Mouse (Mus musculus) fibroblast of lung, adult 2 months (primary cell): ENCODE data around the gene Ptprd.

Experiments
- DNase-seq: peaks from one replicate; pipeline ENCODE4 v3.0.0-alpha.2; 2011; ENCODE audit warnings: low read depth

The Ptprd gene

GRCm38 (mm10) chr4:77248918-77249317, 962.8 kb downstream of the Ptprd start:
- no peak for DNase-seq

- DNase-seq = no peak
These were observed 969.8 kb downstream of the Ptprd start for GRCm38 (mm10) chr4:77241852-77242455.

DNA sequence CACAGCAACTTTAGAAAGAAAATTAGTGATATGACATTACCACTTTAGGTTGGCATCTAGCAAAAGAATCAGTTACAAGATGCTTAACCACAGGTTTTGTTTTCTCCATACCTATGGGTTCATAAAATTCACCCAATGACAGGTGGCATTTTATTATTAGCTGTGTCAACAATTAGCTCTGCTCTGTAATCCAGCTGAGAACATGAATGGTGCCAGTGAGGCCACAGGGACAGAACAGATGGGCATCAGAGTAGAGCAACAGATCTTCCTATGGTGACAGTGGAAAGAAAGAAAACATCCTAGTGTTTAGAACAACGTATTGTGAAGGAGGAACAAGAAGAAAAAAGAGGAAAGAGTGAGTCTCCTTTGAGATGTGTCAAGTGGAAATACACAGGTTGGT, 973.6 kb downstream of the Ptprd start:
- DNase-seq = no peak

GRCm38 (mm10) chr4:77233243-77233642, 978.5 kb downstream of the Ptprd start:
- no peak for DNase-seq

GRCm38 (mm10) chr4:77168866-77169265, 1042.9 kb downstream of the Ptprd start:
- peak; percentile 34 for DNase-seq

GRCm38 (mm10) chr4:77157601-77158000, 1054.2 kb downstream of the Ptprd start:
- DNase-seq = no peak

DNA sequence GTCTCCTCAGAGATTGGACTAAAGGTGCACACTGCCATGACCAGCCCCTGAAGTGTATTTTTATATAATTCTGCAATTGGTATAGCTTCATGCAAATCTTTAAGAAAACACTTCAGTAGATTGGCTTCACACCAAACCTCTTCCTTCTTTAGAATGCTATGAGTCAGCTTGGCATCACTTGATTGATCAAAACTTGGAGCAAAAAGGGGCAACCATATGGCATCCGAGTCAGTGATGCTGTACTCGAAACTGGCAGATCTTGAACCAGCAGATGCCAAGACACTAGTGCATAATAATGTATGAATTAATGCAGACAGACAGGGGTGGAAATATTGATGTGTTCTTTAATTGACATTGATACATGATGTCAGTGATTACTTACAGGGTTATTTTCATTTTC, 1056.2 kb downstream of the Ptprd start:
- no peak for DNase-seq

- DNase-seq = no peak
These were observed 1056.7 kb downstream of the Ptprd start for GRCm38 (mm10) chr4:77155037-77155436.

DNA sequence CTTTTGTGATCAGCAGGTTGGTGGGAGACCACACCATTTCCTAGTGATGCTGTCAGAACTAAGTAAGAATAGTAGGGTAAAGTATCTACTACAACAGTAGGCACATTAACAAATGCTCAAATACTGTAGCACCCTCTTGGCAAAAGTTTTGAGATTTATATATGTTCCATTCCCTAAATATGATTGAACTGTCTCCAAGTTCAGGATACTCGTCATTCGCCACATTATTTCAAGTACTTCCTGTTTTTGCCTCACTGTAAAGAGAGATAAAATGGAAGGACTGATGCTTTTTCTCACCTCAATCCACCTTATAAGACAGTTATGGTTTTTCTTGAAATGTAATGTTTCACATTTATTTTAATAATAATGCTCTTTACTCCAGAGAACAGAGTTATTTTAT, 1086.9 kb downstream of the Ptprd start:
- no peak for DNase-seq

DNA sequence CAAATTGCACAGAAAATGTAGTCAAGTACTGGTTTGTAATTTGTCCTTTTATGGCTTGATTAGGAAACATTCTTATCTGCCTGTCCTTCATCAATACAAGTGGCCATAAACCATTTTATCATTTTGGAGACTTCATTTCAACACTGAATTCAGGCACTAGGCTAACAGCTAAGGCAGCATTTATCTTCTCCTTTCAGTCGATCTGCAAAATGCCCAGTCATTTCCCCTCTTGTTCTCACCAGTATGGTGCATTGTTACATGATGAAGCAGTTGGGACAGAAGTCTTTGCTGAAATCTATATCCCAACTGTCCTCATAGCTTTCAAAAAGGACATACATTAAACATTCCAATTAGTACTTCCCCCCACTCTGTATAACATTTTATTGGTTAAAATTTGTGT, 1100.9 kb downstream of the Ptprd start:
- no peak for DNase-seq

- DNase-seq = no peak
These were observed 1104.5 kb downstream of the Ptprd start for GRCm38 (mm10) chr4:77107291-77107690.

- DNase-seq = peak; percentile 11
These were observed 1128.6 kb downstream of the Ptprd start for GRCm38 (mm10) chr4:77083165-77083564.

GRCm38 (mm10) chr4:77077607-77078006, 1134.2 kb downstream of the Ptprd start:
- DNase-seq = no peak

GRCm38 (mm10) chr4:77050536-77051207, 1161.1 kb downstream of the Ptprd start:
- no peak for DNase-seq

DNA sequence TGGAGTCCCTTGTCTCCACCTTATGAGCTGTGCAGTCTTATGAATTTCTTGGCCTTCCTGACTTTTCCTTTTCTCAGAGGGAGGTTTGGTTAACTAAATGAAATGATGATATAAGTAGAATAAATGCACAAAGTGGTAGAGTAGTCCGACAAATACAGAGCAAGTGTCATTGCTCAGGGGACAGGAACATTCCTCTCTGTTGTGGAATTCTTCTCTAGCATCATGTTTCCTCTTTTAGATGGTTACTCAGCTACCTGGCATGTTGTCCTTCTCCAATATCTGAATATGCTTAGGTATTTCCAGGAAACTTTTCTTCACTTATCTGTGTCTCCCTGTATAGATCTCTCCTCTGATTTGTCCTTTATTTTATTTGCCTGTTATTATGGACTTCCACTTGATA, 1207.3 kb downstream of the Ptprd start:
- DNase-seq = no peak

- DNase-seq = no peak
These were observed 1215.6 kb downstream of the Ptprd start for GRCm38 (mm10) chr4:76996172-76996571.

- DNase-seq = no peak
These were observed 1221.8 kb downstream of the Ptprd start for GRCm38 (mm10) chr4:76989961-76990360.

DNA sequence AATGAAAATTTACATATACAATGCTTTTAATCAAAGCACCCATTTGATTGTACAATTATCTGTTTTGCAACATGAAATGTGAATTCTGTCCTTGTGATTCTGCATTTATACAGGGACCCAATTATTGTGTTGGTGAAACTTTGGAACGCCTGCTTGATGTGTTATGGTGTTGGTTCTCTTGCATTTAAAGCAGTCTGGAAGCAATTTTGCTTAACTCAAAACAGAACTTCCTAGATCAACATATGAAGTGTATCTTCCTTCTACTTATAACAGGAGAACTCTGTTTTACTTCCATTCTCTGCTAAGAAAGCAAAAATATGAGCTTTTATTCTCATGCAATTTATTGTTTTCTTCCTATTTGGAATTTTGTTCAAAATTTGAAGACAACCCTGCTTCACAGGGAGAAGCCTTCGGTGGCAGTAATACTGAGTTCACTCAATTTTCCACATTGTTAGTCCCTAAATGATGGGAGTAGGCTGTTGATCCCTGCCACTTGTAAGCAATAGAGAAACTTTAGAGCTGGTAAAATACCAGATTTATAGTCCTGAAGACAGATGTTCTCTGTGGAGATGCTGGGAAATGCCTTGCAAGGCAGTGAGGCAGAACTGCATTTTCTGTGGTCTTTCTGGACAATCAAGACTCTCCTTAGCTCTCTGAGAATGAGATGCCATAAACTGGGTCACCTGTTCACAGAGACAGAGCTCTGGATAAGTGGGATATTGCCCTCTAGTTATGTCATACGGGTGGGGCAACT, 1234.5 kb downstream of the Ptprd start:
- no peak for DNase-seq

DNA sequence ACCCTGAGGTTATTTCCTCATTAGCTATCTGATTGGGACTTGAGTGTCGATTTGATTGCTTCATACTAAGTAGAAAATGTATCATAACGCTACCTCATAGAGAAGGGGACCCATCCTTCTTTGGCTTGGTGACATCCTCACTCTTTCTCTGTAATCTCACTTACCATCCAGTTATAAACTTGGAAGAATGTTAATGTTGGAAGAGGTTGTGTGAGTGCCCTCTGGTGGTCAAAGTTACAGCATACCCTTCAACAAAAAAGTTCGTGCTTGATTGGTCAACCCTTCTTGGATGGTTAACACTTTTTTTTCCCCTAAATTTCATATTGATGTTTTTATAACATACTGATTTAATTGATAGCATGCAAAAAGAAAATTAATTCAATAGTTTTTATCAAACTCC, 1263.5 kb downstream of the Ptprd start:
- DNase-seq = peak; percentile 4

GRCm38 (mm10) chr4:76941382-76942360, 1270.1 kb downstream of the Ptprd start:
- DNase-seq = no peak

DNA sequence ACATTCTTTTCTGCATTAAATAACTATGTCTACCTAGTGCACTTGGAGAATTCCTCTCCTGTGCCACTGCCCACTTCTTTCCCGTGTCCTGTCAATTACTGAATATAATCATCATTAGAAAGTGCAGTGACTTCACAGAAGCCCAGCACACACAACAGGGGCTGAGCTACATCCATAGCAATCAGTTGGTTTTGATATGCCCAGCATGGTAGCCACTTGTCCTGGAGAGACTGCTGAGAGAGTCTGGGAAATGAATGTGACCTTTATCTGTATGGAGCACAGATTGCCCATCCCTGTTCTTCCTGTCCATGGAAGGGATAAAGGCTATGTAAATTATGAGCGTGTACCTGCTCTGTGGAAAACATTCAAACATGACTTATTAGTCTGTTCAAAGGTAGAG, 1280.2 kb downstream of the Ptprd start:
- no peak for DNase-seq

DNA sequence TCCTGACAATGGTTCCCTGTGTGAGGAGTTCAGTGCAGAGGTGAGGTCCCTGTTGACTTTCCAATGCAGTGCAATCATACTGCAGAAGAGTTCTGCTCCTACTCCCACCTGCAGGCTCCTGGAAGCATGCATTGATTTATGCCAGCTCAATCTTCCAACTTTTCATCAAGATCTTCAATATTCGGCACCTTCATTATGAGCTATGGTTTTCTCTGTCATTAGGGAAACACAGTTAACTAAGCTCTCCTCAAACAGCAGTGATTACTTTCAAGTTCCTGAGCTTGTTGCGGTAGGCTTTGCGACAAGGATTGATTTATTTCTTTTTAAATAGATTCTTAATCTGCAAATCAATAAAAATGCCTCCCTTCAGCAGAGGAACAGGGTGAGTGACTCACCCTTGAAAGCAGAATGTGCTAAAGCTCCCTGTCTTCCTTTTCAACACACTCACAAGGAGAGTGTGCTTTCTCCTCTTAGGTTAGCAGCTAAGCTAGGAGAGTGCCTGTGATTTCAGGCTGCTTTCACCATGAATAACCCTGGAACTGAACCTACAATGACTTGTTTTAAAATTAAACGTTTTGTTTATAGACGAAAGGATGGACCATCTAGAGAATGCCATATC, 1298.1 kb downstream of the Ptprd start:
- DNase-seq = no peak
